Mouse (Mus musculus) kidney, adult 11 months (tissue): ENCODE data around the gene AC109138.7.

Experiments
- DNase-seq: peaks from one replicate; pipeline ENCODE4 v3.0.0; 2022

Gene AC109138.7

GRCm38 (mm10) chr19:4214071-4214770, at the start of gene AC109138.7, which contains the start of gene Clcf1:
AC109138.7 (plus strand) TSS chr19:4214357.
Clcf1 (plus strand) TSS chr19:4214238.
- no peak for DNase-seq

GRCm38 (mm10) chr19:4164721-4165120, 49.4 kb upstream of the AC109138.7 start:
- DNase-seq = no peak

GRCm38 (mm10) chr19:4166678-4167476, 47.3 kb upstream of the AC109138.7 start:
- no peak for DNase-seq

- DNase-seq = peak; percentile 99
Observed at GRCm38 (mm10) chr19:4169378-4169784, 44.8 kb upstream of the AC109138.7 start.

- no peak for DNase-seq
Observed at GRCm38 (mm10) chr19:4169810-4170209, 44.3 kb upstream of the AC109138.7 start.

- no peak for DNase-seq
Observed at GRCm38 (mm10) chr19:4170723-4171392, 43.3 kb upstream of the AC109138.7 start.

GRCm38 (mm10) chr19:4171393-4172290, 42.5 kb upstream of the AC109138.7 start:
- no peak for DNase-seq

- DNase-seq = no peak
Observed at GRCm38 (mm10) chr19:4172925-4173324, 41.2 kb upstream of the AC109138.7 start.

GRCm38 (mm10) chr19:4175368-4175947, 38.7 kb upstream of the AC109138.7 start, which contains the start of gene Carns1:
Carns1 (minus strand) TSS chr19:4175479.
- no peak for DNase-seq

- no peak for DNase-seq
Observed at GRCm38 (mm10) chr19:4180411-4180810, 33.7 kb upstream of the AC109138.7 start.

- no peak for DNase-seq
Observed at GRCm38 (mm10) chr19:4181892-4182291, 32.3 kb upstream of the AC109138.7 start.

- no peak for DNase-seq
Observed at GRCm38 (mm10) chr19:4183689-4184088, 30.5 kb upstream of the AC109138.7 start.

GRCm38 (mm10) chr19:4184976-4185975, 28.9 kb upstream of the AC109138.7 start:
- no peak for DNase-seq

- DNase-seq = no peak
Observed at GRCm38 (mm10) chr19:4187303-4187702, 26.9 kb upstream of the AC109138.7 start.

GRCm38 (mm10) chr19:4189051-4189620, 25.0 kb upstream of the AC109138.7 start:
- DNase-seq = no peak

GRCm38 (mm10) chr19:4190831-4191334, 23.3 kb upstream of the AC109138.7 start, which contains the start of gene Tbc1d10c:
Tbc1d10c (minus strand) TSS chr19:4191284.
- no peak for DNase-seq

- DNase-seq = peak; percentile 91
Observed at GRCm38 (mm10) chr19:4191528-4192250, 22.5 kb upstream of the AC109138.7 start, which contains the start of gene Ppp1ca. Ppp1ca (plus strand) TSS chr19:4192065.

- no peak for DNase-seq
Observed at GRCm38 (mm10) chr19:4192251-4192985, 21.7 kb upstream of the AC109138.7 start.
